Mouse (Mus musculus) CH12.LX (cell line): ENCODE data around the gene Ntmt1.

Experiments
- CHD2 ChIP-seq: IDR thresholded peaks from 2 replicates; pipeline ENCODE4 v1.6.1; 2011; ENCODE audit warnings: low read length, improper control_type of control experiment
- CTCF ChIP-seq, 2 experiments: IDR thresholded peaks in 1 of 2; conservative IDR thresholded peaks in 1 of 2; 2 replicates each; pipeline ENCODE4 v1.5.1; 2011 to 2012; ENCODE audit warnings: low read depth in 2 of 2, low read length in 2 of 2, improper control_type of control experiment in 1 of 2, inconsistent platforms in 1 of 2, mild to moderate bottlenecking in 1 of 2, moderate library complexity in 1 of 2
- MXI1 ChIP-seq: IDR thresholded peaks from 2 replicates; pipeline ENCODE4 v1.6.1; 2011; ENCODE audit warnings: mild to moderate bottlenecking, low read depth, low read length, improper control_type of control experiment
- MYC ChIP-seq: IDR thresholded peaks from 2 replicates; pipeline ENCODE4 v1.6.1; 2011; ENCODE audit warnings: low read depth, mild to moderate bottlenecking, improper control_type of control experiment, low read length
- PAX5 ChIP-seq: IDR thresholded peaks from 2 replicates; pipeline ENCODE4 v1.6.1; 2012; ENCODE audit warnings: low read length, inconsistent platforms, mixed read lengths
- USF2 ChIP-seq: conservative IDR thresholded peaks from 2 replicates; pipeline ENCODE4 v1.6.1; 2011; ENCODE audit warnings: low read depth, low read length, improper control_type of control experiment

DNA sequence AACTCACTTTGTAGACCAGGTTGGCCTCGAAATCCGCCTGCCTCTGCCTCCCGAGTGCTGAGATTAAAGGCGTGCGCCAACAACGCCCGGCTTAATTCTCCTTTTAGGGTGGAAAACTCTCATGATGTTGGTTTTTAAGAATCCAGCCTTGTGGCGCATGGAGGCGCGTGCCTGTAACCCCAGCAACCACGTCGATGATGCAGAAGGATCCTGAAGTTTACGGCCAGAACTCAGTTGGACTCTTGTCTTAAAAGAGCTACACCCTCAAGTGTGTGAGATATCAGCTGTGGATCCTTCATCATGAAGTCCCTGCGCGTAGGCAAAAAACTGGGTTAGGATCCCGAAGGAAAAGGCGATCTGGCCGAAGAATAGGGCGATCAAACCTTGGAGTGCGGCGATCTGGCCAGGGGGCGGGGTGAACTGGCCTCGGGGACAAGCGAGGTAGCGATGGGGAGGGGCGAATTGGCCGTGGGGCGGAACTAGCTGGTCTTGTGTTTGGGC lies 429 bp upstream of the Ntmt1 start:
- no peak for TF ChIP-seq PAX5
- TF ChIP-seq MYC: no peak
- TF ChIP-seq CHD2: no peak
- no peak; the same call in 1 of the 2 replicates for TF ChIP-seq MXI1
- TF ChIP-seq USF2: no peak
- TF ChIP-seq CTCF (conservative IDR thresholded peaks at IDR 0.05 in 1 of 2, IDR thresholded peaks at IDR 0.05 in 1 of 2; ENCODE audit: low read depth in 2 of 2, low read length in 2 of 2): no peak
